Mouse (Mus musculus) thymus, postnatal 0 days (tissue): ENCODE measurements around the gene Rsu1. TPM values are rescaled to one million over a fixed set of nuclear protein-coding genes. Genes with fewer than 3 reads are reported as not detected.

Experiments used
- DNase-seq: peaks from one replicate; pipeline ENCODE4 v3.0.0-alpha.2; 2015; ENCODE audit warnings: low spot score
- polyA plus RNA-seq: library from polyadenylated mRNA; unstranded; fragments of >200 nt; fragmentation: Nextera tagmentation; extraction: Ambion mirVana; gene quantifications from 2 replicates; pipeline ENCODE4 v1.2.1, GENCODE M21; 2015

Rsu1 gene
- polyA plus RNA-seq, 1 experiment from 2014 or later: 57.6 TPM

DNA sequence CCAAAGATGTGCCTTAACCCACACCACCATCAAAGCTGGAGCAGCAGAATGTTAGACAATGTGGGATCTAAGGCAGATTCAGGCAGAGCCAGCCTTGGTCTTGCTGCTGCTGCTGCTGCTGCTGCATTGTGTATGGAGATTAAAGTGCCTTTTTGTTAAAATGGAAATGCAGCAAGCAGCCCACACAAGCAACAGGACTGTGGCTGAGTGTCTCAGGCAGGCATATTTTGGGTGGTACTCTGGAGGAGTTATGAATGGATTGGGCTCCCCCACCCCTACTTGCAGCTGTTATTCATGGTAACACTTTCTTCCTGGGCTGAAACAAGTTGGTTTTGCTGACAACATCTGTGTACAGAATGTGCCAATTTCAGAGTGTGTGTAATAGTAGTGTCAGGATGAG is 199.0 kb downstream of the Rsu1 start:
- no peak for DNase-seq

GRCm38 (mm10) chr2:13060426-13061170 is 210.6 kb downstream of the Rsu1 start:
- no peak for DNase-seq

- DNase-seq: no peak
Observed at GRCm38 (mm10) chr2:13048649-13049048, 222.6 kb downstream of the Rsu1 start.

- DNase-seq: no peak
Observed at GRCm38 (mm10) chr2:13044555-13044954, 226.7 kb downstream of the Rsu1 start.

- DNase-seq: no peak
Observed at GRCm38 (mm10) chr2:13039785-13040184, 231.4 kb downstream of the Rsu1 start.

- no peak for DNase-seq
Observed at GRCm38 (mm10) chr2:13038772-13039171, 232.4 kb downstream of the Rsu1 start.

Other genes with a start within 250 kb of the Rsu1 start
- gene Cubn, start 220.4 kb upstream of the Rsu1 start, polyA plus RNA-seq: 0.04 TPM in 1 of 2 replicates, not detected in the other